Mouse (Mus musculus) embryonic facial prominence, embryonic 15.5 days (tissue): ENCODE measurements around the gene Fam166a. TPM values are rescaled to one million over a fixed set of nuclear protein-coding genes. Genes with fewer than 3 reads are reported as not detected.
A peak's percentile ranks its signal among the peaks of the same experiment; 100 is the strongest.

Source experiments
- ATAC-seq: fragments of 200-750 bp; cut with Nextera tagmentation; 2 replicates; pipeline ENCODE4 v1.8.0; 2017; ENCODE audit warnings: low read depth, moderate TSS enrichment; ENCODE audit not compliant: insufficient number of reproducible peaks, low FRiP score, low TSS enrichment
- H3K27ac ChIP-seq: fragments of 300-500 bp; sonication (generic); replicated peaks from 2 replicates; pipeline ENCODE4 v1.5.1; 2015; ENCODE audit warnings: mild to moderate bottlenecking, inconsistent platforms
- H3K27me3 ChIP-seq: fragments of 300-500 bp; sonication (generic); 2 replicates; pipeline ENCODE4 v1.6.1; 2015; ENCODE audit warnings: inconsistent platforms
- H3K36me3 ChIP-seq: fragments of 300-500 bp; sonication (generic); 2 replicates; pipeline ENCODE4 v1.6.1; 2015; ENCODE audit warnings: mild to moderate bottlenecking, inconsistent platforms
- H3K4me1 ChIP-seq: fragments of 300-500 bp; sonication (generic); 2 replicates; pipeline ENCODE4 v1.6.1; 2015; ENCODE audit warnings: inconsistent platforms
- H3K4me2 ChIP-seq: fragments of 300-500 bp; sonication (generic); replicated peaks from 2 replicates; pipeline ENCODE4 v1.6.1; 2015; ENCODE audit warnings: mild to moderate bottlenecking, inconsistent platforms
- H3K4me3 ChIP-seq: fragments of 300-500 bp; sonication (generic); replicated peaks from 2 replicates; pipeline ENCODE4 v1.5.1; 2015; ENCODE audit warnings: mild to moderate bottlenecking, inconsistent platforms
- H3K9ac ChIP-seq: fragments of 300-500 bp; sonication (generic); 2 replicates; pipeline ENCODE4 v1.6.1; 2015; ENCODE audit warnings: inconsistent platforms
- H3K9me3 ChIP-seq: fragments of 300-500 bp; sonication (generic); replicated peaks from 2 replicates; pipeline ENCODE4 v1.6.1; 2016; ENCODE audit warnings: inconsistent platforms
- WGBS: fragments of 180-500 bp; shearing (Covaris S2); methylation state at CpG from one replicate; pipeline ENCODE4 v1.1.7; 2015; 5-methylcytosine and 5-hydroxymethylcytosine counted together
- polyA plus RNA-seq: library from polyadenylated mRNA; unstranded; fragments of >200 nt; fragmentation: Nextera tagmentation; extraction: Ambion mirVana; gene quantifications from 2 replicates; pipeline ENCODE4 v1.2.1, GENCODE M21; 2015

Fam166a gene
- polyA plus RNA-seq, 1 experiment from 2014 or later = 0.77 TPM

DNA sequence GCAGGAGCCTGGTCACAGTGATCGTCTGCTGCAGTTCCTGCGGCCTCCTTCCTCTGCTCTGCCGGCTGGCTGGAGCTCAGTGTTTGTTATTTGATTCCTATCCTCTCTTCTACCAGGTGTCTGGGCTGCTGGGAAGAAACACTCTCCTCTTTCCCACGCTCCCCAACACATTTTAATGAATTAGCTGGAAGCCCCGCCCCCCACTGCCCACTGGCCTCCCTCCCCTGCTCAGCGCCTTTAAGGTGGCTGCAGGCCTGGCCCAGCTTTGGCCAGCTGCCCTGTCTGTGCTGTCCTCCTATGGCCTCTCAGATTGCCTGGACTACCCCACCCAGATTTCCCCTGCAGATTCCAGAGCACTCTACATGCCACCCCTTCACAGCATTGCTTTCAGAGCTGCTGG lies 40.9 kb upstream of the Fam166a start:
- no peak; the same call in 1 of the 2 replicates for ATAC-seq

GRCm38 (mm10) chr2:25178285-25178972 lies 40.1 kb upstream of the Fam166a start:
- Histone ChIP-seq H3K4me1 (peaks cover 59% of the 10 kb centered on the region), H3K9ac (no peak overlapping the region), H3K27me3 (peaks cover 70% of the 10 kb centered on the region), H3K4me3 (no peak overlapping the region), H3K36me3 (no peaks in the 10 kb centered on the region), H3K27ac (peak overlapping the region; percentile 49; the same call in 1 of the 2 replicates), H3K9me3 (no peaks in the 10 kb centered on the region), H3K4me2 (no peak overlapping the region)
- no peak for ATAC-seq
- WGBS = 23% methylated on average over 10 of the region's 10 CpGs

More for the DNA sequence above, 40.9 kb upstream of the Fam166a start:
- no peak overlapping the region for H3K9ac ChIP-seq
- no peaks in the 10 kb centered on the region for H3K9me3 ChIP-seq
- H3K27me3 ChIP-seq = peaks cover 64% of the 10 kb centered on the region
- peaks cover 62% of the 10 kb centered on the region for H3K4me1 ChIP-seq
- H3K36me3 ChIP-seq = no peaks in the 10 kb centered on the region
- no peak overlapping the region for H3K4me3 ChIP-seq
- peak overlapping the region; percentile 49 for H3K27ac ChIP-seq
- WGBS = 11% methylated on average over 6 of the region's 6 CpGs
- no peak overlapping the region for H3K4me2 ChIP-seq

DNA sequence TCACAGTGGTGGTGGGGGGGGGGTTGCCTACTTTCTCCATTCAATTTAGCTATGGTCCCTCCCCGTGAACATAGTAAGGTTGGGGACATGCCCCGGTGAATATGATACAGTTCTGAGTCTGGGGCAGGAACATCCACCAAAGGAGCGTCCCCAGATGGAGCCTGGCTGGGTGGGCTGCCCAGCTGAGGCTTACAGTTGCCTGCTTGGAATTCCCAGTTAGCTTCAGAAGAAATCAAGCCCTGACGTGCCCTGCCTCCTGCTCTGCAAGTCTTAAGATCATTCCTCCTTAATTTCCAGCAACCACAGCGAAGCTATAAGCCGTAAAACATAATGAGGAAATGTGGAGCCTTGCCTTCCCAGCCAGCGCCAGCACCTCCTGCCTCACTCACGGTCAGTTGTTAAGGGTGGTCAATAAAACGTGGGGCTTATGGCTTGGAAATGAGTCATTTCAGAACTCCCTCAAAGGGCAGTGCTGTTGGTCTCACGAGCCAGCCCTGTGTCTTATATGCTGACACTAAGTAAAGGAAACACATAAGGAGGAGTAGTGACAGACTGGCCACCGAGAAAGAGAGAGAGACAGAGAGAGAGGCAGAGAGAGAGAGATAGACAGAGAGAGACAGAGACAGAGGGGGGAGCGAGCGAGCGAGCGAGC lies 38.9 kb upstream of the Fam166a start:
- peak overlapping the region; percentile 56 for H3K4me3 ChIP-seq
- WGBS = 33% methylated on average over 15 of the region's 15 CpGs
- peak overlapping the region; percentile 88 for H3K27ac ChIP-seq
- H3K4me2 ChIP-seq = peak overlapping the region; percentile 84
- H3K4me1 ChIP-seq = peaks cover 59% of the 10 kb centered on the region
- no peak for ATAC-seq
- no peak overlapping the region for H3K9ac ChIP-seq
- H3K36me3 ChIP-seq = no peaks in the 10 kb centered on the region
- H3K9me3 ChIP-seq = no peaks in the 10 kb centered on the region
- peaks cover 83% of the 10 kb centered on the region for H3K27me3 ChIP-seq

DNA sequence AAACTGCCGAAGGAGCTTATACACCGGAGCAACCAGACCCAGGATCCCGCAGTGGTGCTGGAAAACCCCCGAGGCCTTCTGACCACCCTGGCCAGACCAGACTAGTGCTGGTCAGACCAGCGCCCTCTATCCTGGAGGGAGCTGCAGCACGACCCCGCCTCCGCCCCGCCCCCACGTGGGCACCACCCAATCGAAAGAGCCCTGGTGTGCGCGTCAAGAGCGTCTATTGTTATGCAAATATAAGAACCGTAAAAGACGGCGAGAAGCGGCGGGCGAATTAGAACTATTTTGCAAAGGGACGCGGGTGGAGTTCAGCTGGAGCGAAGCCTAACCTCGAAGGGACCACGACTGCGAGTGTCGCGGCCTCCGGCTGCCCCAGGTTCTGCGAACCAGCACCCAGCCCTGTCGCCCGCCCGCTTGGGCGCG lies 38.1 kb upstream of the Fam166a start, which contains the start of gene Nrarp:
Nrarp (plus strand) TSS at position 281 of the 426 bp plus-strand sequence.
- Histone ChIP-seq H3K27ac (peak within 1 kb of the TSS; percentile 88), H3K36me3 (no peaks in the 10 kb centered on the region), H3K4me2 (peak within 1 kb of the TSS; percentile 84), H3K4me3 (peak within 1 kb of the TSS; percentile 56), H3K9ac (peak within 1 kb of the TSS; percentile 49), H3K4me1 (peaks cover 64% of the 10 kb centered on the region), H3K9me3 (no peaks in the 10 kb centered on the region), H3K27me3 (peaks cover 90% of the 10 kb centered on the region)
- peak; percentile 81 for ATAC-seq
- under 1% methylated on average over 35 of the region's 35 CpGs for WGBS

DNA sequence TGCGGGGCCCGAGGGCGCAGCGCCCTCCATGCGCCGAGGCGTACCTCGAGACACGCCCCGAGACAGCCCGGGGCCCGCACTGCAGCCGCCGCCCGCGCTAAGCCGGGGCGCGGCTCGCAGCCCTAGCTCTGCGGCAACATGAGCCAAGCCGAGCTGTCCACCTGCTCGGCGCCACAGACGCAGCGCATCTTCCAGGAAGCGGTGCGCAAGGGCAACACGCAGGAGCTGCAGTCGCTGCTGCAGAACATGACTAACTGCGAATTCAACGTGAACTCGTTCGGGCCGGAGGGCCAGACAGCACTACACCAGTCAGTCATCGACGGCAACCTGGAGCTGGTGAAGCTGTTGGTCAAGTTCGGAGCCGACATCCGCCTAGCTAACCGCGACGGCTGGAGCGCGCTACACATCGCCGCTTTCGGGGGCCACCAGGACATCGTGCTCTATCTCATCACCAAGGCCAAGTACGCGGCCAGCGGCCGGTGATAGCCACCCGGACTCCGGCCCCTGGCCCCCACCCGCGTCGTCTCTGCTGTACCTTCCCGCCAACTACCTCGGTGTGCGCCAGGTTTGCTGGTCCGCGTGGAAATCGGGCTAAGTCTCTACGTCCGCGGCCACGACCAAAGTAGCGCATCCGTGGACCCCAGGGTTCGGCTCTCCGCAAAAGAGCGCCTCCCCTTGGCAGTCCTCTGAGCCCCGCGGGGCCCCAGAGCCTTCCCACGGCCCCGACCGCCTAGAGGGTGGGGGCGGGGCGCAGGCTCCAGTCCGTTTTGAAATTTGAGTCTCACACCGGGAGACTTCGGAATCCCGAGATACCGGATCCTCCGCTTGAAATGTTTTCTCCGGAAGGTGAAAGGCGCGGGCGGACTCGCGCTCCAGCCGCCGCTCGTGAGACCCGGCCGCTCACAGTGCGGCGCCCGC lies 37.3 kb upstream of the Fam166a start:
- Histone ChIP-seq H3K36me3 (no peaks in the 10 kb centered on the region), H3K4me2 (peak overlapping the region; percentile 84), H3K4me1 (peaks cover 64% of the 10 kb centered on the region), H3K27ac (peak overlapping the region; percentile 88), H3K9ac (peak overlapping the region; percentile 49), H3K27me3 (peaks cover 85% of the 10 kb centered on the region), H3K4me3 (peak overlapping the region; percentile 56), H3K9me3 (no peaks in the 10 kb centered on the region)
- under 1% methylated on average over 100 of the region's 100 CpGs for WGBS
- ATAC-seq = peak; percentile 27

GRCm38 (mm10) chr2:25181891-25182397 lies 36.6 kb upstream of the Fam166a start:
- Histone ChIP-seq H3K9me3 (no peaks in the 10 kb centered on the region), H3K4me2 (peak overlapping the region; percentile 84), H3K4me1 (peaks cover 59% of the 10 kb centered on the region), H3K36me3 (no peaks in the 10 kb centered on the region), H3K27me3 (peaks cover 81% of the 10 kb centered on the region), H3K4me3 (peak overlapping the region; percentile 56), H3K27ac (peak overlapping the region; percentile 88), H3K9ac (0 out of 2 replicates have a peak overlapping the region, but pooled peaks have one; percentile 49)
- 2% methylated on average over 17 of the region's 17 CpGs for WGBS
- ATAC-seq = no peak

GRCm38 (mm10) chr2:25182664-25183063 lies 35.9 kb upstream of the Fam166a start:
- Histone ChIP-seq H3K36me3 (no peaks in the 10 kb centered on the region), H3K9ac (no peak overlapping the region), H3K27ac (no peak overlapping the region), H3K9me3 (no peaks in the 10 kb centered on the region), H3K4me3 (peak overlapping the region; percentile 56), H3K27me3 (peaks cover 73% of the 10 kb centered on the region), H3K4me2 (peak overlapping the region; percentile 42), H3K4me1 (peaks cover 52% of the 10 kb centered on the region)
- ATAC-seq = no peak
- 15% methylated on average over 6 of the region's 6 CpGs for WGBS

- H3K4me3 ChIP-seq = peak overlapping the region; percentile 56; the same call in 1 of the 2 replicates
- H3K4me1 ChIP-seq = peaks cover 45% of the 10 kb centered on the region
- H3K27me3 ChIP-seq = peaks cover 67% of the 10 kb centered on the region
- no peak for ATAC-seq
- no peaks in the 10 kb centered on the region for H3K9me3 ChIP-seq
- H3K27ac ChIP-seq = no peak overlapping the region
- H3K9ac ChIP-seq = no peak overlapping the region
- 66% methylated on average over 2 of the region's 2 CpGs for WGBS
- peak overlapping the region; percentile 42 for H3K4me2 ChIP-seq
- no peaks in the 10 kb centered on the region for H3K36me3 ChIP-seq
These were observed 35.2 kb upstream of the Fam166a start for GRCm38 (mm10) chr2:25183336-25183735.

GRCm38 (mm10) chr2:25184496-25184895 lies 34.0 kb upstream of the Fam166a start:
- Histone ChIP-seq H3K4me2 (no peak overlapping the region), H3K4me3 (no peak overlapping the region), H3K9me3 (no peaks in the 10 kb centered on the region), H3K4me1 (peaks cover 38% of the 10 kb centered on the region), H3K27me3 (peaks cover 55% of the 10 kb centered on the region), H3K27ac (no peak overlapping the region), H3K9ac (no peak overlapping the region), H3K36me3 (no peaks in the 10 kb centered on the region)
- ATAC-seq = no peak
- 91% methylated on average over 7 of the region's 7 CpGs for WGBS

DNA sequence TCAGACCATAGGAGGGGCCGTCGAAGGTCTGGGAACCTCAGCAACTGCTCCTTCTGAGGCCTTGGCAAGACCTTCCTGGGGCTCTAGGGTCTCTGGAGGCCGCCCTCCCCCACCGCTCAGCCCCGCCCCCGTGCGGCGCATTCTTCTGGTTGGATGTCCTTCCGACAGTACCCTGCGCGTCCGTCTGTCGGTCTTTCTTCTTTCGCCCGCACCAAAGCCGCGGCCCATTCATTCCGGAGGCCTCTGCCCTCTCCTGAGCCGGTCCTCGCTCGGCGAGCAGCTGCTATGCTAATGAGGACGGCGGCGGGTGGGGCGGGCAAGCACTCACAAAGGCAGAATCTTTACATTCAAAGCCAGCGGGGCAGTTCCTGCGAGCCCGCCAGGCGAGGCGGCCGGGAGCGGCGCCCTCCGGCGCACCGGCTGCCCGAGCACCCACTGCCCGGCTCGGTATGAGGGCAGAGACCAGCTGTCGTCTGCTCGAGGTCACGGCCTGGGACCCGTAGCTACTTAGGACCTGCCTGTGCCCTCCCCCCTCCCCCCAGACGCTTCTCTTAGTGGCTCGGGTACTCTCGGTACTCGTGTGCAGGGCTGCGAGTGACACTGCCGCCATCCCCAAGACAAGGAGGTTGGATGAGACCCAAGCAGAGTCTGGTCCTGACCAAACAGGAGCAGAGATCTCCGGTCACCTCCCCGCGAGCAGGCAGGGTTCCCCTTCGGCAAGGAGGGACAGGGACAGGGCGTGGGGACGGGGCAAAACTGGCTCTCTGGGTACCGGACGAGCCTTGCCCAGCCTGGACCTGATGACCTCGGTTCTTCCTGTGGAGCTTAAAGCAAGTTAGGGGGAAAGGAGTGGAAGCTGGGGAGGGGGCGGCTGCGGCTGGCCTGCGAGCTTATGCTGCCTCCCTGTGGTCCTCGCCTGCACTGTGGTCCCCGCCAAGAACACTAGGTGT lies 32.6 kb upstream of the Fam166a start:
- Histone ChIP-seq H3K4me3 (peak overlapping the region; percentile 53), H3K9me3 (no peaks in the 10 kb centered on the region), H3K36me3 (no peaks in the 10 kb centered on the region), H3K4me1 (peaks cover 24% of the 10 kb centered on the region), H3K4me2 (peak overlapping the region; percentile 95), H3K27ac (peak overlapping the region; percentile 66), H3K27me3 (peaks cover 41% of the 10 kb centered on the region), H3K9ac (peak overlapping the region; percentile 50)
- 1% methylated on average over 63 of the region's 64 CpGs for WGBS
- peak; percentile 61 for ATAC-seq
